In the genomic region with DNA sequence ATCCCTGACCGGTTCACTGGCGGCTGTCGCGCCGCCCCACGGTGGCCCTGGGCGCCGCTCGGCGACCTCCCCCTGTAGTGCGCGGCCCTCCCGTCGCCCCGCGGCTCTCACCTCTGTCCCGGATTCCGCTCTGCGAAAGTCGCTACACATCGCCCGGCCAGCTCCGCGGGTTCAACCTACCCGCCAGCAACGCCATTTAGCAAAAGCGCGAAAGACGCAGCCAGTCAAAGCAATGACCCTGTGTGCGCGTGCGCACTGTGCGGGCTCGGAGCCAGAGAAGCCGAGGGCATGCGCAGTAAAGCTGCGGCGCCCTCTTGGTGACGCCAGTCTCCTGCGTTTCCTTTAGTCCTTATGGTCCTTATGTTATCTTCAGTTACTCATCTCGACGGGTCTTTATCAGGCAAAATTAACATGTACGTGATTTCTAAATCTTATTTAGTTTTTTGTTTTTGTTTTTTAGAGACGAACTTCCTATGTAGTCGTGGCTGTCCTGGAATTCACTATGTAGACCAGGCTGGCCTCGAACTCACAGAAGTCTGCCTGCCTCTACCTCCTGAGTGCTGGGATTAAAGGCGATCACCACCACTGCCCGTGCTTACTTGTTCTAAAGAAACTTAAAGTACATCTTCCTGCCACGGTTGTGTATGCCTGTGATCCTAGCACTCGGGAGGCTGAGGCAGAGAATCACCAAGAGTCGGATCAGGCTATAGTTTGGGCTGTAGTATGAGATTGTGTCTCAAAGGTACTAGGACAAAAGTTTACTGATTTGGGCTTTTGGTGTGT, we compare ENCODE assay signal across 8 mouse cellular contexts. TPM values are rescaled to one million over a fixed set of nuclear protein-coding genes. Genes with fewer than 3 reads are reported as not detected.
DNase-seq lines count a peak whose midpoint lies in the region; ATAC-seq lines count a peak whose summit lies in the region.

A gene (minus strand): TSS at position 259 of the 783 bp plus-strand sequence.

- H3K9ac ChIP-seq in hindbrain, embryonic 12.5 days = peak within 1 kb of the TSS; percentile 82

- H3K4me1 ChIP-seq in hindbrain, embryonic 12.5 days = peaks cover 9% of the 10 kb centered on the region

- peak; percentile 94 for ATAC-seq in hindbrain, embryonic 12.5 days (ENCODE audit: low FRiP score)

- 0 out of 2 replicates have a peak, but pooled peaks cover 9% of the 10 kb centered on the region for H3K36me3 ChIP-seq in hindbrain, embryonic 12.5 days

- no peaks in the 10 kb centered on the region for H3K9me3 ChIP-seq in hindbrain, embryonic 12.5 days (replicated peaks)

- no peaks in the 10 kb centered on the region for H3K27me3 ChIP-seq in hindbrain, embryonic 12.5 days

- peak within 1 kb of the TSS; percentile 75 for H3K27ac ChIP-seq in hindbrain, embryonic 12.5 days

- 8% methylated on average over 51 of the region's 51 CpGs for WGBS in hindbrain, embryonic 12.5 days

- peak within 1 kb of the TSS; percentile 68 for H3K4me2 ChIP-seq in hindbrain, embryonic 12.5 days (replicated peaks)

- peak; percentile 96 for DNase-seq in MN1 (ENCODE audit: low spot score)
- peak; percentile 97 for DNase-seq in cerebellum, adult 9-10 months
- DNase-seq in frontal cortex, adult 2 months (ENCODE audit: extremely low spot score in 1 of 2, low spot score in 1 of 2) = peak; percentile 91 to 99
- DNase-seq in layer of hippocampus, postnatal 14 days (ENCODE audit: low spot score in 2 of 2) = peak; percentile 98 to 99
- peak; percentile 96 for DNase-seq in lung, postnatal 14 days
- DNase-seq in retina, adult 2 months (ENCODE audit: low read depth, low spot score) = peak; percentile 85
- DNase-seq in thymus, postnatal 36 days = peak; percentile 94 to 95

- H3K4me3 ChIP-seq in hindbrain, embryonic 12.5 days = peak within 1 kb of the TSS; percentile 86

RNA-seq across cellular contexts. Expression of the gene that starts here (rescaled TPM):
- polyA plus RNA-seq in frontal cortex, adult 2 months (2012; rRNA removed) = 5.3 and 5.4 TPM in 2 replicates
- polyA plus RNA-seq in hindbrain, embryonic 12.5 days (2016; fragmentation: Nextera tagmentation; extraction: Ambion mirVana) = 8.0 and 9.5 TPM in 2 replicates
- 1 to 10 TPM; 4.5 to 6.1 TPM for total RNA-seq in layer of hippocampus, postnatal 14 days (2021)

Comparison
In these comparisons a context has a peak if more than half of its experiments do, and no peak if none do; other contexts are left out.
1. Peak in every context shown above with its lines: DNase-seq, ATAC-seq, H3K4me3 ChIP-seq and H3K27ac ChIP-seq.